Mouse (Mus musculus): ENCODE results near the gene Ing1.

- TF ChIP-seq POLR2A (IDR thresholded peaks at IDR 0.05; ENCODE audit: low read depth, low read length) (no peak), CTCF (IDR thresholded peaks at IDR 0.05; ENCODE audit: borderline replicate concordance, insufficient read depth, low read length) (peak; percentile 52; the same call in 1 of the 2 replicates)
These were observed 11.0 kb upstream of the Ing1 start for GRCm38 (mm10) chr8:11544386-11544785.
